Mouse (Mus musculus) kidney, embryonic 15.5 days (tissue): ENCODE results near the gene Xylt1. TPM values are rescaled to one million over a fixed set of nuclear protein-coding genes. Genes with fewer than 3 reads are reported as not detected.

ENCODE experiments used
- ATAC-seq: fragments of 200-750 bp; cut with Nextera tagmentation; replicated peaks from 2 replicates; pipeline ENCODE4 v1.8.0; 2017; ENCODE audit warnings: moderate TSS enrichment; ENCODE audit not compliant: low FRiP score
- H3K27ac ChIP-seq: fragments of 300-500 bp; sonication (generic); 2 replicates; pipeline ENCODE4 v1.5.1; 2015; ENCODE audit warnings: mild to moderate bottlenecking, inconsistent platforms
- H3K27me3 ChIP-seq: fragments of 300-500 bp; sonication (generic); 2 replicates; pipeline ENCODE4 v1.6.1; 2015; ENCODE audit warnings: inconsistent platforms
- H3K36me3 ChIP-seq: fragments of 300-500 bp; sonication (generic); 2 replicates; pipeline ENCODE4 v1.6.1; 2015; ENCODE audit warnings: inconsistent platforms
- H3K4me1 ChIP-seq: fragments of 300-500 bp; sonication (generic); 2 replicates; pipeline ENCODE4 v1.6.1; 2015; ENCODE audit warnings: inconsistent platforms
- H3K4me2 ChIP-seq: fragments of 300-500 bp; sonication (generic); 2 replicates; pipeline ENCODE4 v1.6.1; 2015; ENCODE audit warnings: moderate library complexity, mild to moderate bottlenecking, inconsistent platforms
- H3K4me3 ChIP-seq: fragments of 300-500 bp; sonication (generic); replicated peaks from 2 replicates; pipeline ENCODE4 v1.5.1; 2015; ENCODE audit warnings: mild to moderate bottlenecking, inconsistent platforms
- H3K9ac ChIP-seq: fragments of 300-500 bp; sonication (generic); 2 replicates; pipeline ENCODE4 v1.6.1; 2015; ENCODE audit warnings: mild to moderate bottlenecking, inconsistent platforms
- H3K9me3 ChIP-seq: fragments of 300-500 bp; sonication (generic); replicated peaks from 2 replicates; pipeline ENCODE4 v1.6.1; 2016; ENCODE audit warnings: inconsistent platforms
- WGBS: fragments of 180-500 bp; shearing (Covaris S2); methylation state at CpG from one replicate; pipeline ENCODE4 v1.1.7; 2015; ENCODE audit warnings: mixed read lengths; 5-methylcytosine and 5-hydroxymethylcytosine counted together
- polyA plus RNA-seq: library from polyadenylated mRNA; unstranded; fragments of >200 nt; fragmentation: Nextera tagmentation; extraction: Ambion mirVana; gene quantifications from 2 replicates; pipeline ENCODE4 v1.2.1, GENCODE M21; 2015

The Xylt1 gene
- polyA plus RNA-seq, 1 experiment from 2014 or later, result 2.3 TPM

DNA sequence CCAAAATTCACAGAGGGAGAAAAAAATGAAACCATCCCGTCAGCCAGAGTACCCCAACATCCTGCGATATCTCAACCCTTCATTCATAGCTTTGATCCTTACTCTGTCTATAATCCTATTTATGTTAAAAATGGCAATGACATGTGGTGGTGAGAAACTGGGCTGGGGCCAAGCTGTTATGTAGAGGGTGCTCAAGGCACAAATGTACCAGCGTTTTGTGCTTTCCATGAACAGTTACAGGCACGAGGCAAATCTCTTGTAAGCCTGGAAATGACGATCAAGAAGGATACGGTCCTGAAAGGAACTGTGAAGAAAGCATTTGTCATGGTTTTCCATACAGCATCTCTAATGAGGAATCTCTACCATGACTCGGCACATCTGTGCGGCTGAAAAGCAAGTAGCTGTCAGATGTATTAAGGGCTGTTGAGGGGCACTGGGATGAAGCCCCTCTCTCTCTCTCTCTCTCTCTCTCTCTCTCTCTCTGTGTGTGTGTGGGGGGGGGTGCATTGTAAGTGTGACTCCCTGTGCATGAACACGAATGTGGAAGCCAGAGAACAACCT lies 183.2 kb downstream of the Xylt1 start:
- no peaks in the 10 kb centered on the region for H3K36me3 ChIP-seq
- 85% methylated on average over 9 of the region's 9 CpGs for WGBS
- H3K4me3 ChIP-seq, result no peak overlapping the region
- H3K27me3 ChIP-seq, result no peaks in the 10 kb centered on the region
- H3K27ac ChIP-seq, result no peak overlapping the region
- no peak for ATAC-seq
- no peaks in the 10 kb centered on the region for H3K9me3 ChIP-seq
- H3K4me1 ChIP-seq, result 0 out of 2 replicates have a peak, but pooled peaks cover 4% of the 10 kb centered on the region
- H3K4me2 ChIP-seq, result no peak overlapping the region
- H3K9ac ChIP-seq, result no peak overlapping the region

DNA sequence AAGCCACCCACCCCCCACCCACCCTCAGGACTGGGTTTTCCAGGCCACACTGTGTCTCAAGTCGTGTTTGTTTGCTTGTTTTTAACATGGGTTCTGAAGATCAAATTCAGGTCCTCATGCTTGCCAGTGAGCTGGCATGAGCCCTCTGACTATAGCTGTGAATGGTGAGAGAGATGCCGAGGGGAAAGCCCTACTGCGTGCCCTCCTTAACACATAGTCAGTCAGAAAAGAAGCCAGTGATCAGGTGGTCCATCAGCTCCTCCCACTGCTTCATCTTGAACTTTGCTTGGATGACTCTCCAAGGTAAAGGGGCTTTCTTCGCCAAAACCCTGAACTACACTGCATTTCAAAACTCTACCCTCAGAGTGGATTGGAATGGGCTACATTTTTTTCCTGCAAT lies 183.8 kb downstream of the Xylt1 start:
- H3K4me2 ChIP-seq, result no peak overlapping the region
- ATAC-seq, result no peak
- no peak overlapping the region for H3K9ac ChIP-seq
- no peak overlapping the region for H3K27ac ChIP-seq
- no peaks in the 10 kb centered on the region for H3K36me3 ChIP-seq
- no peaks in the 10 kb centered on the region for H3K9me3 ChIP-seq
- 0 out of 2 replicates have a peak, but pooled peaks cover 3% of the 10 kb centered on the region for H3K4me1 ChIP-seq
- no peak overlapping the region for H3K4me3 ChIP-seq
- no peaks in the 10 kb centered on the region for H3K27me3 ChIP-seq
- 85% methylated on average over 4 of the region's 4 CpGs for WGBS

DNA sequence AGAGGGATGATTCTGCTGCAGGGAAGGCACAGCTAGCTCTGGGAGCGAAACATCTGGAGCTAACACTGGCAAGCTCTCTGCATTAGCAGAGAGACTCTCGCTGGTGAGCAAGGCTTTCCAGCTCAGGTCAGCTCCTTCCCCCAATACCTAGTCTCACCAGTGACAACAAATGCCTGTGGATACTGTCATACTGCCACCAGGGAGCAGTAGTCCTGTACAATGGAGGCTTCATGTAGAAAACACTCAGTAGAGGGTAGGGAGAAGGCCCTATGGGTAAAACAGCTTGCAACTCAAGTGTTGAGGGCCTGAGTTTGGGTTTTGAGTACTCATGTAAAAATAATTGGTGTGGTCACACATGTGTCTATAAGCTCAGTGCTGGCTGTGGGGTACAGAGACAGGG lies 185.3 kb downstream of the Xylt1 start:
- H3K4me3 ChIP-seq, result no peak overlapping the region
- no peaks in the 10 kb centered on the region for H3K27me3 ChIP-seq
- ATAC-seq, result no peak
- H3K27ac ChIP-seq, result no peak overlapping the region
- 0 out of 2 replicates have a peak, but pooled peaks cover 3% of the 10 kb centered on the region for H3K4me1 ChIP-seq
- WGBS, result 78% methylated on average over 2 of the region's 2 CpGs
- no peak overlapping the region for H3K9ac ChIP-seq
- no peak overlapping the region for H3K4me2 ChIP-seq
- no peaks in the 10 kb centered on the region for H3K36me3 ChIP-seq
- H3K9me3 ChIP-seq, result no peaks in the 10 kb centered on the region

GRCm38 (mm10) chr7:117566833-117567232 lies 186.1 kb downstream of the Xylt1 start:
- Histone ChIP-seq H3K9ac (no peak overlapping the region), H3K9me3 (no peaks in the 10 kb centered on the region), H3K27me3 (no peaks in the 10 kb centered on the region), H3K36me3 (no peaks in the 10 kb centered on the region), H3K4me1 (0 out of 2 replicates have a peak, but pooled peaks cover 5% of the 10 kb centered on the region), H3K27ac (no peak overlapping the region), H3K4me3 (no peak overlapping the region), H3K4me2 (no peak overlapping the region)
- WGBS, result 83% methylated on average over 1 of the region's 1 CpGs
- ATAC-seq, result no peak

DNA sequence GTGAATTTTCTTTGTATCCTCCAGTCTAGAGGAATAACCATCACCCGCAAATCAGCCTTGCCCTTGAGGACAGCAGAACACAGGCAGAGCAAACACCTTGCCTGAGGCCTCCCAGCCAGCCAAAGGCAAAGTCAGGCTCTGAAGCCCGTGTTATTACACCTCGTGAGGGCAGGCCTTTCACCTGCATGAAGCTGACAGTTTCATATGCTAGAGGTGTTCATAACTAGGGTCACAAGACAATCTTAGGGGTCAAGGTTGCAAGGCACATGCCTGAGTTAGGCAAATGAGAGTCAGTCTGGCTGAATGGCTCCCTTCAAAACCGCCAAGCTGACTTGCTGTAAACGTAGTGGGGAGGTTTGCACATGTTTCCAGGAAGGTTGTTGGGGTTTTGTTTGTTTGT lies 186.5 kb downstream of the Xylt1 start:
- no peak for ATAC-seq

GRCm38 (mm10) chr7:117567653-117568340 lies 187.0 kb downstream of the Xylt1 start:
- Histone ChIP-seq H3K27me3 (no peaks in the 10 kb centered on the region), H3K36me3 (no peaks in the 10 kb centered on the region), H3K9ac (no peak overlapping the region), H3K4me2 (no peak overlapping the region), H3K4me1 (0 out of 2 replicates have a peak, but pooled peaks cover 5% of the 10 kb centered on the region), H3K4me3 (no peak overlapping the region), H3K27ac (no peak overlapping the region), H3K9me3 (no peaks in the 10 kb centered on the region)
- 82% methylated on average over 11 of the region's 11 CpGs for WGBS
- no peak for ATAC-seq

More for the DNA sequence above, 186.5 kb downstream of the Xylt1 start:
- no peak overlapping the region for H3K27ac ChIP-seq
- no peaks in the 10 kb centered on the region for H3K36me3 ChIP-seq
- no peaks in the 10 kb centered on the region for H3K9me3 ChIP-seq
- WGBS, result 78% methylated on average over 5 of the region's 5 CpGs
- 0 out of 2 replicates have a peak, but pooled peaks cover 5% of the 10 kb centered on the region for H3K4me1 ChIP-seq
- no peaks in the 10 kb centered on the region for H3K27me3 ChIP-seq
- H3K4me2 ChIP-seq, result no peak overlapping the region
- no peak overlapping the region for H3K9ac ChIP-seq
- no peak overlapping the region for H3K4me3 ChIP-seq

- Histone ChIP-seq H3K36me3 (no peaks in the 10 kb centered on the region), H3K4me2 (no peak overlapping the region), H3K9ac (no peak overlapping the region), H3K9me3 (no peaks in the 10 kb centered on the region), H3K4me1 (0 out of 2 replicates have a peak, but pooled peaks cover 5% of the 10 kb centered on the region), H3K27me3 (no peaks in the 10 kb centered on the region), H3K4me3 (no peak overlapping the region), H3K27ac (no peak overlapping the region)
- no peak for ATAC-seq
- WGBS, result 93% methylated on average over 2 of the region's 2 CpGs
These were observed 190.4 kb downstream of the Xylt1 start for GRCm38 (mm10) chr7:117571131-117571530.

DNA sequence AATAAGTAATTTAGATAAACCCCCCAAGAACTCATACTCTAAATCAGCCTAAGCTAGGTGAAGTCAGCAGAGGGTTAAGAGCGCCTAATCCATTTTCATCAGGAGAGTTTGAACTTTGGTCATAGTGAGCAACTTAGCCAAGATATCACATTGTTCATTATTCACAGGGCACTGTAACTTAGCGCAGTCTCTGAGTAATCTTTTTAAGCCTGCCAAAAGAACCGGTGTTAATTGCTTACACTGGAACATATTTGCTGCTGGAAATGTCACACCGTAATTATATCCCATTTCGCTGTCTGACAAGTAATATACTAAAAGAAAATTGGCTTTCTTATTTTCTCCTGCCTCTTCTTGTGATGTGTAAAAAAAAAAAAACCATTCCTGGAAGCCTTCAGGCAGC lies 190.9 kb downstream of the Xylt1 start:
- Histone ChIP-seq H3K27ac (no peak overlapping the region), H3K4me2 (no peak overlapping the region), H3K36me3 (no peaks in the 10 kb centered on the region), H3K27me3 (no peaks in the 10 kb centered on the region), H3K4me1 (0 out of 2 replicates have a peak, but pooled peaks cover 5% of the 10 kb centered on the region), H3K4me3 (no peak overlapping the region), H3K9ac (no peak overlapping the region), H3K9me3 (no peaks in the 10 kb centered on the region)
- WGBS, result 64% methylated on average over 5 of the region's 5 CpGs
- ATAC-seq, result no peak

DNA sequence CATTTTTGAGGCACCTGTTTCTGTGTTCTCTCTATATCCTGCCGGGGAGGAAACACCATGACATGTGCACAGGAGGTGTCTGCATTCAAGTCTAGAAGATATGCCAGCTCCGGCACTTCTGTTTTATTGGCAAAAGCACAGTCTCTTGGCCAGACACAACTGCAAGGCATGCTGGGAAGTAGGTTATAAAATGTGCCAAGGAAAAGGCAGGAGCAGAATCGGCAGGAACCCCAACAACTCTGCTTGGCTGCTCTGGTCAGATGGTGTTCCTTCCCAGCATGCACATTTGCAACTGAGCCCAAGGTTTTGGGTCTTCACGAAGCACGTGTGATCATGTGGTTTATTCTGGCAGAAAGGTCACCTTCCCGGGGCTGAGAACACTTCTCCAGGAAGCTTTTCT lies 192.4 kb downstream of the Xylt1 start:
- Histone ChIP-seq H3K4me3 (no peak overlapping the region), H3K4me2 (no peak overlapping the region), H3K36me3 (no peaks in the 10 kb centered on the region), H3K27me3 (no peaks in the 10 kb centered on the region), H3K9ac (no peak overlapping the region), H3K4me1 (0 out of 2 replicates have a peak, but pooled peaks cover 5% of the 10 kb centered on the region), H3K27ac (no peak overlapping the region), H3K9me3 (no peaks in the 10 kb centered on the region)
- no peak for ATAC-seq
- 67% methylated on average over 6 of the region's 6 CpGs for WGBS

GRCm38 (mm10) chr7:117575417-117575816 lies 194.6 kb downstream of the Xylt1 start:
- Histone ChIP-seq H3K9ac (no peak overlapping the region), H3K36me3 (no peaks in the 10 kb centered on the region), H3K4me3 (no peak overlapping the region), H3K27ac (no peak overlapping the region), H3K4me1 (0 out of 2 replicates have a peak, but pooled peaks cover 5% of the 10 kb centered on the region), H3K9me3 (no peaks in the 10 kb centered on the region), H3K27me3 (no peaks in the 10 kb centered on the region), H3K4me2 (no peak overlapping the region)
- 50% methylated on average over 4 of the region's 4 CpGs for WGBS
- ATAC-seq, result no peak

- H3K4me3 ChIP-seq, result no peak overlapping the region
- H3K9me3 ChIP-seq, result no peaks in the 10 kb centered on the region
- ATAC-seq, result no peak
- no peak overlapping the region for H3K9ac ChIP-seq
- no peaks in the 10 kb centered on the region for H3K4me1 ChIP-seq
- no peak overlapping the region for H3K27ac ChIP-seq
- 94% methylated on average over 6 of the region's 6 CpGs for WGBS
- H3K4me2 ChIP-seq, result no peak overlapping the region
- H3K27me3 ChIP-seq, result no peaks in the 10 kb centered on the region
- H3K36me3 ChIP-seq, result no peaks in the 10 kb centered on the region
These were observed 196.3 kb downstream of the Xylt1 start for GRCm38 (mm10) chr7:117577035-117577434.

DNA sequence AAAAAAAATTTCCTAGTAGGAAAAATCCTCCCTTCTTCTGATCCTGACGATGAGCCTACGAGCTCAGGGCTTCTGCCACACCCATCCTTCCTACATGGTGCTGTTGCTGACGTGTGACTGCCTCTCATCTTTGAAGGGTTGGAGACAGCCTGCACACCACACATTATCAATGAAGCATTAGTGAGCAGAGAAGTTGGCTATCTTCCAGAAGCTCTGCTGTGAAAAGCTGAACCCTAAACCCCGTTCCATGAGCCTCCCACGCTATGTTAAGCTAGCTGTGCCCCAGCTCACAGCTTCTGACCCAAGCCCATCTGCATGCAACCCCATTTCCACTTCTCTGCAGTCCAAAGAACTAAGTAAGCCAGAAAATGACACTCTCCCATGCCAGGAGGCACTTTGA lies 204.4 kb downstream of the Xylt1 start:
- no peaks in the 10 kb centered on the region for H3K4me1 ChIP-seq
- H3K27me3 ChIP-seq, result no peaks in the 10 kb centered on the region
- no peak overlapping the region for H3K4me2 ChIP-seq
- 56% methylated on average over 5 of the region's 5 CpGs for WGBS
- no peaks in the 10 kb centered on the region for H3K36me3 ChIP-seq
- H3K27ac ChIP-seq, result no peak overlapping the region
- H3K4me3 ChIP-seq, result no peak overlapping the region
- H3K9me3 ChIP-seq, result no peaks in the 10 kb centered on the region
- H3K9ac ChIP-seq, result no peak overlapping the region
- ATAC-seq, result no peak
